Mouse (Mus musculus): ENCODE data around the gene Gm42791. TPM values are rescaled to one million over a fixed set of nuclear protein-coding genes. Genes with fewer than 3 reads are reported as not detected.
A peak's percentile ranks its signal among the peaks of the same experiment; 100 is the strongest.

Gm42791 gene
- polyA plus RNA-seq, 1 experiment: not detected

DNA sequence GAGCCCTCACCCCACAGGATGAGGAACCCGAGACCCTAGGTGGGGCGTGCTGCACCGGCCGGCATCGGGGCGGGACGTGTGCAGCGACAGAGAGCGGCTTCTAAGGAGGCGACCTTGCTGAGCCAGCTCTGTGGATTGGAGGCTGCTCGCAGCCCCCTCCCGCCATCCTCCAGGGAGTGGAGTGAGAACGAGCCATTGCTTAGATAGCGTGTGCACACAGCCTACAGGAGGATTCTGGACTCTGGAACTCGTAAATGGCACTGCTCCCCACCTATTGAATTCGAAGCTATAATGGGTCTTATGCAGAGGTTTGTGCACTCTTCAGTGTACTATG, 65.9 kb downstream of the Gm42791 start, which contains the start of gene Katnal1:
TSS of gene Katnal1 (minus strand) at position 205 of the 334 bp plus-strand sequence.
- H3K36me3 ChIP-seq (ENCODE audit: control insufficient read depth, insufficient read depth, low read length): no peaks in the 10 kb centered on the region
- H3K4me1 ChIP-seq (ENCODE audit: control insufficient read depth, insufficient read depth, insufficient read length, low read length): peaks cover 5% of the 10 kb centered on the region
- H3K27ac ChIP-seq (ENCODE audit: insufficient read depth, low read depth, low read length): peak within 1 kb of the TSS; percentile 25; the same call in 1 of the 2 replicates
- WGBS: 1% methylated on average over 16 of the region's 16 CpGs
- TF ChIP-seq POLR2A (IDR thresholded peaks at IDR 0.05; ENCODE audit: low read depth, low read length) (no peak), CTCF (IDR thresholded peaks at IDR 0.05; ENCODE audit: extremely low read depth, insufficient read length, insufficient replicate concordance, low read depth, low read length) (no peak)
- H3K27me3 ChIP-seq (ENCODE audit: control insufficient read depth, insufficient read depth, low read length): no peaks in the 10 kb centered on the region
- peak within 1 kb of the TSS; percentile 93 for H3K4me3 ChIP-seq (ENCODE audit: low read depth, low read length)

DNA sequence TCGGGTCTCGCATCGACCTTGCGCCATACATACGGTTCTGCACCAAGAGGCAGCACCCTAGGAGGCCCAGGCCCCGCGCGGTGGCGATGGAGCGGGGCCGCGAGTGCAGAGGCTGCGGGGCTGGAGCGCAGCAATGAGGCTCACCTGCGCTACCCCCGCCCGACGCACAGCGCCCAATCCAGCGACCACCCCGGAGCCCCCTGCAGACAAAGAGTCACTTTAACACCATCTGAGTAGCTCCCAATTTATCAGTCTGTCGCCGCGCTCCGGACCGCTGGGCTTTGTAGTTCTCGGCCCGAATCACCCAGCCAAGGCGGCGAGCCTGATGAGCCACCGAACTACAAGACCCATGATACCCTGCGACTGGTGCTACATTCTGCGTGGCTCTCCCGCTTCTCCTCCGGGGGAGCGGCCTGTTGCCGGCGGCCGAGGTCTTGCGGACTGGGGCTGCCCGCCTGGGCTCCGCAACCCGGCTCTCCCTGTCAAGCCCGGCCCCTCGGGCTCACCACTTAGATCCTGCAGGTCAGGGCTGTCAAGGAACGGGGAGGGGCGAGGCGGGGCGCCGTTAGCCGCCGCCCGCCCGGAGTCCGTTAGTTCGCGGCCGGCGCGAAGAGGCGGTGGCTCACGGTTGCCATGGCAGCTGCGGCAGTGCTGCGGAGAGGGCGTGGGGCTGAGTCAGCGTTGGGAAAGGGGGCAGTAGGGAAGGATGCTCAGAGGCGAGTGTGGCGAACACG, 66.4 kb downstream of the Gm42791 start:
- Histone ChIP-seq H3K36me3 (ENCODE audit: control insufficient read depth, insufficient read depth, low read length) (no peaks in the 10 kb centered on the region), H3K4me3 (ENCODE audit: low read depth, low read length) (peak overlapping the region; percentile 93), H3K27ac (ENCODE audit: insufficient read depth, low read depth, low read length) (peak overlapping the region; percentile 25; the same call in 1 of the 2 replicates), H3K4me1 (ENCODE audit: control insufficient read depth, insufficient read depth, insufficient read length, low read length) (peaks cover 5% of the 10 kb centered on the region), H3K27me3 (ENCODE audit: control insufficient read depth, insufficient read depth, low read length) (no peaks in the 10 kb centered on the region)
- TF ChIP-seq CTCF (IDR thresholded peaks at IDR 0.05; ENCODE audit: extremely low read depth, insufficient read length, insufficient replicate concordance, low read depth, low read length) (peak; percentile 7; the same call in 1 of the 2 replicates), POLR2A (IDR thresholded peaks at IDR 0.05; ENCODE audit: low read depth, low read length) (peak; percentile 55; the same call in 1 of the 2 replicates)
- WGBS: under 1% methylated on average over 69 of the region's 69 CpGs

DNA sequence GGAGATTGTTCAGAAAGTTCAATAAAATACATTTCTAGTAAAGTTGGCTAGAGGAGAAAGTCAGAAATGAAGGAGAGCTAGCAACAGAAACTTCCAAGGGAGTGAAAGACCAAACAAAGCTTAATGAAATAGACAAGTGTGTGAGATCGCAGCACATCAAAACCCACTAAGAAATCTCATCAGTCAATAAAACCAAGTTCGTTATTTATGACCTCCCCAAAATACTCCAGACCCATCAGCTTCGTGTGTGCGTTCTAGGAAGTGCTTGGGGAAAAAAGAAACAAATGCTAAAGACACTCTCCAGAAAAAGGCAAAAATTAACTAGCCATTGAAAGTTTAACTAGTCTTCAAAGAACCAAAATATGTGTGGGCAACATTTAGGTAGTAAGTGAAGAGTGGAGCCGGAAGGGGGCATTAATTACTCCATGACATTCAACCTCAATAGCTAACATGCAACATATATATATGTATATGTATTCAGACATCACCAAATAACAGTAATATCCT, 67.2 kb downstream of the Gm42791 start:
- peaks cover 5% of the 10 kb centered on the region for H3K4me1 ChIP-seq (ENCODE audit: control insufficient read depth, insufficient read depth, insufficient read length, low read length)
- no peaks in the 10 kb centered on the region for H3K27me3 ChIP-seq (ENCODE audit: control insufficient read depth, insufficient read depth, low read length)
- 72% methylated on average over 5 of the region's 5 CpGs for WGBS
- H3K36me3 ChIP-seq (ENCODE audit: control insufficient read depth, insufficient read depth, low read length): no peaks in the 10 kb centered on the region
- TF ChIP-seq CTCF (IDR thresholded peaks at IDR 0.05; ENCODE audit: extremely low read depth, insufficient read length, insufficient replicate concordance, low read depth, low read length) (no peak), POLR2A (IDR thresholded peaks at IDR 0.05; ENCODE audit: low read depth, low read length) (no peak)
- no peak overlapping the region for H3K27ac ChIP-seq (ENCODE audit: insufficient read depth, low read depth, low read length)
- no peak overlapping the region for H3K4me3 ChIP-seq (ENCODE audit: low read depth, low read length)

DNA sequence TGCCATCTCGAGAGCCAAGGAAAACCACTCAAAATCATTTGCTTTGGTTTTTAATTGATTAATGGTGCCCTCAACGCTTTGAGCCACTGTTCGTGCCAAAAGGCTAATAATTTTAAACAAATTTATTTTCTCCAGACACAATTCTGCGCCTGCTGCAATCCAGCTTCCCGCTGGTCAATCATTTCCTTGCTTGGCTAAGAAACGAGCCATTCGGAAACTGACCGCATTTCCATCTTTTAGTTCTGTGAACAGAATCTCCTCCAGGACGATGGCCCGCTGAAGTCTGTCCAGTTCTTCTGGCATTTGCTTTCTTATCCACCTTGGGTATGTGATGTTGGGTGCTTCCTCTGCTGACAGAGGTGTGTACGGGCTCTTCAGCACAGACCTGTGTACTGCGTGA, 70.4 kb downstream of the Gm42791 start:
- Histone ChIP-seq H3K27me3 (ENCODE audit: control insufficient read depth, insufficient read depth, low read length) (no peaks in the 10 kb centered on the region), H3K4me1 (ENCODE audit: control insufficient read depth, insufficient read depth, insufficient read length, low read length) (peaks cover 3% of the 10 kb centered on the region), H3K36me3 (ENCODE audit: control insufficient read depth, insufficient read depth, low read length) (no peaks in the 10 kb centered on the region), H3K4me3 (ENCODE audit: low read depth, low read length) (no peak overlapping the region), H3K27ac (ENCODE audit: insufficient read depth, low read depth, low read length) (no peak overlapping the region)
- TF ChIP-seq CTCF (IDR thresholded peaks at IDR 0.05; ENCODE audit: extremely low read depth, insufficient read length, insufficient replicate concordance, low read depth, low read length): no peak
- no peak for TF ChIP-seq POLR2A (IDR thresholded peaks at IDR 0.05; ENCODE audit: low read depth, low read length)
- 80% methylated on average over 12 of the region's 12 CpGs for WGBS

GRCm38 (mm10) chr5:148924051-148924450, 70.9 kb downstream of the Gm42791 start:
- WGBS: 47% methylated on average over 9 of the region's 9 CpGs
- no peaks in the 10 kb centered on the region for H3K36me3 ChIP-seq (ENCODE audit: control insufficient read depth, insufficient read depth, low read length)

GRCm38 (mm10) chr5:148923408-148923807, 71.5 kb downstream of the Gm42791 start:
- H3K4me3 ChIP-seq (ENCODE audit: low read depth, low read length): no peak overlapping the region
- TF ChIP-seq CTCF (IDR thresholded peaks at IDR 0.05; ENCODE audit: extremely low read depth, insufficient read length, insufficient replicate concordance, low read depth, low read length): no peak
- no peak for TF ChIP-seq POLR2A (IDR thresholded peaks at IDR 0.05; ENCODE audit: low read depth, low read length)
- H3K4me1 ChIP-seq (ENCODE audit: control insufficient read depth, insufficient read depth, insufficient read length, low read length): no peaks in the 10 kb centered on the region
- no peaks in the 10 kb centered on the region for H3K27me3 ChIP-seq (ENCODE audit: control insufficient read depth, insufficient read depth, low read length)
- whole genome bisulfite sequencing: 76% methylated on average over 10 of the region's 10 CpGs
- H3K36me3 ChIP-seq (ENCODE audit: control insufficient read depth, insufficient read depth, low read length): peaks cover 1% of the 10 kb centered on the region; the same call in 1 of the 2 replicates
- H3K27ac ChIP-seq (ENCODE audit: insufficient read depth, low read depth, low read length): no peak overlapping the region

More at GRCm38 (mm10) chr5:148924051-148924450, 70.9 kb downstream of the Gm42791 start:
- H3K27me3 ChIP-seq (ENCODE audit: control insufficient read depth, insufficient read depth, low read length): no peaks in the 10 kb centered on the region
- no peak overlapping the region for H3K27ac ChIP-seq (ENCODE audit: insufficient read depth, low read depth, low read length)
- H3K4me3 ChIP-seq (ENCODE audit: low read depth, low read length): no peak overlapping the region
- TF ChIP-seq CTCF (IDR thresholded peaks at IDR 0.05; ENCODE audit: extremely low read depth, insufficient read length, insufficient replicate concordance, low read depth, low read length) (no peak), POLR2A (IDR thresholded peaks at IDR 0.05; ENCODE audit: low read depth, low read length) (no peak)
- peaks cover 2% of the 10 kb centered on the region for H3K4me1 ChIP-seq (ENCODE audit: control insufficient read depth, insufficient read depth, insufficient read length, low read length)

GRCm38 (mm10) chr5:148922773-148923172, 72.2 kb downstream of the Gm42791 start:
- Histone ChIP-seq H3K36me3 (ENCODE audit: control insufficient read depth, insufficient read depth, low read length) (peaks cover 6% of the 10 kb centered on the region; the same call in 1 of the 2 replicates), H3K27me3 (ENCODE audit: control insufficient read depth, insufficient read depth, low read length) (no peaks in the 10 kb centered on the region), H3K4me1 (ENCODE audit: control insufficient read depth, insufficient read depth, insufficient read length, low read length) (no peaks in the 10 kb centered on the region), H3K4me3 (ENCODE audit: low read depth, low read length) (no peak overlapping the region), H3K27ac (ENCODE audit: insufficient read depth, low read depth, low read length) (no peak overlapping the region)
- WGBS: 87% methylated on average over 5 of the region's 5 CpGs
- TF ChIP-seq POLR2A (IDR thresholded peaks at IDR 0.05; ENCODE audit: low read depth, low read length): no peak
- no peak for TF ChIP-seq CTCF (IDR thresholded peaks at IDR 0.05; ENCODE audit: extremely low read depth, insufficient read length, insufficient replicate concordance, low read depth, low read length)
